Mouse (Mus musculus) adrenal gland, adult 2 months (tissue): ENCODE data around the gene Casz1. TPM values are rescaled to one million over a fixed set of nuclear protein-coding genes. Genes with fewer than 3 reads are reported as not detected.

ENCODE experiments used
- DNase-seq: peaks from one replicate; pipeline ENCODE4 v3.0.0; 2021
- polyA plus RNA-seq: library from polyadenylated mRNA; depleted of rRNA; stranded (reverse); fragments of >200 nt; gene quantifications from 2 replicates; pipeline ENCODE4 v1.2.3, GENCODE M21; 2012
- total RNA-seq, 2 experiments: library from RNA; stranded (reverse); gene quantifications; 2 replicates each; pipeline ENCODE4 v1.2.3; 2021

Casz1 gene
- total and polyA plus RNA-seq, 3 experiments, result 4.3 to 7.4 (median 5.5) TPM

DNA sequence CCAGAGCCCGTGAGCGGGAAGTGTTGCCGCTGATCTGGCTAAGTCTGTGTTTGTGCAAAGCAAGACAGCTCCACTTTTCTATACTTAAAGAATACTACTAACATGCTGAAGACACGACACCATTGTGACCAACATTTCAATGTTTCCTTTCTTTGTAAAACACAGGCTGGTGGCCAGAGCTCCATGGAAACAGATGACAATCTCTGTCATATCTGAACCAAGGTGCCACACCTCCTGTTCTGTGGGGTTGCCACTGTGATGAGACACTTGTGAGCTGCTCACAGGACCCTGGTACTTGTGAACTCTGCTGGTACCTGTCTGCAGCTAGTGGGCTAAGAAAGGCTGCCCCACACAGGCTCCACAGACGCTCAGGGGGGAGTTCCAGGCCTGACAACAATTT, 164.6 kb downstream of the Casz1 start:
- DNase-seq, result no peak

GRCm38 (mm10) chr4:148969610-148970009, 165.4 kb downstream of the Casz1 start:
- peak; percentile 67 for DNase-seq

- no peak for DNase-seq
Measured at GRCm38 (mm10) chr4:148970742-148971141, 166.5 kb downstream of the Casz1 start.

DNA sequence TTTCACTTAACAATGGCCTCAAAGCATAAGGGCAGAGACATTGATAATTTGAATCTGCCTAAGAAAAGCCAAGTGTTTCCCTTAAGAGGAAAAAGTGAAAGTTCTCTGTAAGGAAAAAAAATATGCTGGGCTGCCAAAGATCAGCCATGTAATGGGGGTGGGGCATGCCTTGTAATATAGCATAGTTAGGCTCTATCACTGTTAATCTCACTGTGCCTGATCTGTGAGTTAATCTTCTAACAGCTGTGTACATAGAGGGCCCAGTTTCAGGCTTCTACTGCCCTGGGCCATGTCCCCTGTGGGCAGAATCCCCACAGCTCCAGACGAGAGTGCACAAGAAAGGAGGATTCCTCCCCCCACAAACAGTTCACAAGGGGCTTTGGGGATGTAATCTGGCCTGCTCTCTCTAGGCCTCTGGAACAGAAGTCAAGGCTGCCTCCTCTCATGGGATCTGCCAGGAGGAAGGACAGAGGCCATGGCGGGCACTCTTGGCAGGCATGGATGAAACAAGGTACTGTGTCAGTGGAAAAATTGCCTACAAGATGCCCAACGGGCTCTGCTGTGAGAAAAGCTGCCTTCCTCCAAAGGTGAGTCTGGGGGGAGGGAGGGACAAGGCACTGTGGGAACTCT, 167.5 kb downstream of the Casz1 start:
- no peak for DNase-seq

DNA sequence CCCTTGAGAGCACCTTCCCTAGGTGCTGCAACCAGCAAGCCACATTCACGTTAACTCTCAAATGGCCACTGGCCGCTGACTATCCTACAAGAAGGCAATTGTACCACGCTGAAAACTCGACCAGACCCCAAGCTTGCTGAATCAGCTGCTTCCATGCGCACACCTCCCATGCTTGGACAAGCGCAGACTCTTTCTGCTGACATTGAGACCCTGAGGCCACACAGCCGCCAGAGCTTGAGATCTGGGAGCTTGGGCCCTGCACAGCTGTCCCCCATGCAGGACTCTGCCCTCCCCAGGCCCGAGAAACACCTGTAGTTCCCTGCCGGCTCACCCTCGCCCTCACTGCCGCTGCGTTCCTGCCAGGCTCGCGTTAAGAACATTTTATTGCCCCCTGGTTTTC, 168.5 kb downstream of the Casz1 start:
- no peak for DNase-seq

- DNase-seq, result no peak
Measured at GRCm38 (mm10) chr4:148973387-148973786, 169.2 kb downstream of the Casz1 start.

DNA sequence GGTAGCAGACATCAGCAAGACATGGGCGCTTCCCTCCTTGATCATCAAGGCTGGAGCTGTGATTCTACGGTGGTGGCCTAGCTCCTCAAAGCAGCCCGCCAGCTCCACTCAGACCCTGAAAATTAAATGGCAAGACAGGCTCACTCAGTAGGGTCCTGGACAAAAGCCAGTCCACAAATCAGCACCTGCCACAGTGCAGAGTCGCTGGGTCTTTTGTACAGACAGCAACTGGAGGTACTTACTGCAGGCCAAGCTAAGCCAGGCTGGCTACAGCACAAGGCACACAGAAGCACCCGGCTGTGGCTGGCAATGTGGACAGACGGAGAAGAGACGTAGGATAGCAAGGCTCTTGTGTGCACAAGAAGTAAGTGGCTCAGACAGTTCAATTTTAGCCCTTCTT, 170.6 kb downstream of the Casz1 start:
- peak; percentile 49 for DNase-seq

GRCm38 (mm10) chr4:148978221-148978855, 174.1 kb downstream of the Casz1 start:
- DNase-seq, result no peak

DNA sequence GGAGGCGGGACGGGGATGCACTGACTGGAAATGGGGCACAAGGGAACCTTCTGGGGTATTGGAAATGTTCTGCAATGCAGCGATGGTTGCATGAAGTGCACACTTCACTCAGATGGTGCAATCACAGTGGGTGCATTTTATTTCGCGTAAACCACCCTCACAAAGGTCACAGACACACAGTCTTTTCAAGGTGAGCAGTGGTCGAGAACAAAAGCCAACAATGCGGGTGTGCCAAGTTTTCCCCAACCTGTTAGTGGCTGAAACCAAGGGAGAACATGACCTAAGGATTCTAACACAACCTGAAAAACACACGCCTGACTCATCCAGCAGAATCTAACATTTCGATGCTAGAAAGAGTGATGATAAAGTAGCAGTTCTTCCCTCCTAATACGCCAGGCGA, 174.7 kb downstream of the Casz1 start:
- no peak for DNase-seq

DNA sequence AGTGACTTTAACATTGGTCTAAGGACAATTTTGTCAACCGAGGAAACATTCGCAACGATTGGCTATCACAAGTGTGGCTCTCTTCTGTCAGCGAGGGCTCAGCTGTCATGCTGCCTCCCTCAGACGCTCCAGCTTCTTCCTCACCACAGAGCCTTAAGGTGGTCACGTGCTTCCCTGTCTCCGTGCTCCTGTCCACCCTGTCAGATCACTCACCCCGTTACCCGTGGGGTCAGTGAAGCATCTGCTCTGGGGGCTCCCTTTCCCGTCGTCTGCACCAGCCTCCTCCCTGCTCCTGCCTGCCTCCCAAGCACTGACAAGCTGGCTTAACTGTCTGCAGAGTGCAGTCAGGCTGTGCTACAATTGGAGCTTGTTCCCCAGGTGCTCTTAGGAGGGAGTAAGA, 175.6 kb downstream of the Casz1 start:
- DNase-seq, result no peak

GRCm38 (mm10) chr4:148982274-148982673, 178.0 kb downstream of the Casz1 start:
- DNase-seq, result no peak

- no peak for DNase-seq
Measured at GRCm38 (mm10) chr4:148984701-148985540, 180.7 kb downstream of the Casz1 start.

DNA sequence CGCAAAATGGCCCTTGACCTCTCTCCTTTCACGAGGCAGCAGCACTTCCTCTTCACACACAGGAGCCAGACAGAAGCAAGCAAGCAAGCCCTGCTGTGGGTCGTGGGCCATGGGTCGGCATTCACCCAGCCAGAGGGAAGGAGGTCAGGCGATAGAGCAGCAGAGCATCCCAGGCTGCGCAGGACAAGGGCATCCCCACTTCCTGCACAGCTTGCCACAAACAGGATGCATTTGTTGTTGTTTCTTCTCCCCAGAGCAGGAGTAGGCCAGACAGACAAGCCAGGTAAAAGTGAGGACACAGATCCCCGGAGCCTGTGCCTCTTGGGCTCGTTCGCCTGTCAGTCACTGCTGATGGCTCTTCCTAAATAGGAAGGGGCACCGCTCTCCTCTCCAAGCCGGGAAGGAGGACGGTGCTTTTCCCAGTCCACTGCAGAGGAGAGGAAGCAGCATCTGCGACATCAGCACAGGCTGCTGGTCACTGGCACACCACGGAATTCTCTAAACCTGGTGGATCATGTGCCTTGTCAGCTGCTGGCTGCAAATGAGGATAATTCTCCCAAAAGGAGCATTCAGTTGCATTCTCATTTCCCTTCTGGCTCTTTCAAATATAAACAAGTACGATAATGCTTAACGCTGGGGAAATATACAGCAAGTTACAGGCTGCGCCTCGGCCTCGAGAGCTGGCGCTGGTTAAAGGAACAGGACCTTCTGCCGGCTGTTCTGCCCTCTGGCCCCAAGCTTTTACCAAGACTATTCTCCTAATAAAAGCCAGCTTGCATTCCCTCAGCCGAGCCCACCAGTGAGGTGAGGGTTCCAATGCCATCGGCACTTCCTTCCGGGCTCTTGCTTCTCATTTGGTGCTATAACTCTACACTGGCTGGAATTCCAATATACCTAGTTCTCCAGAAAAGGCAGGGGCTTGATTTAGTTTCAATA, 181.6 kb downstream of the Casz1 start:
- DNase-seq, result no peak

DNA sequence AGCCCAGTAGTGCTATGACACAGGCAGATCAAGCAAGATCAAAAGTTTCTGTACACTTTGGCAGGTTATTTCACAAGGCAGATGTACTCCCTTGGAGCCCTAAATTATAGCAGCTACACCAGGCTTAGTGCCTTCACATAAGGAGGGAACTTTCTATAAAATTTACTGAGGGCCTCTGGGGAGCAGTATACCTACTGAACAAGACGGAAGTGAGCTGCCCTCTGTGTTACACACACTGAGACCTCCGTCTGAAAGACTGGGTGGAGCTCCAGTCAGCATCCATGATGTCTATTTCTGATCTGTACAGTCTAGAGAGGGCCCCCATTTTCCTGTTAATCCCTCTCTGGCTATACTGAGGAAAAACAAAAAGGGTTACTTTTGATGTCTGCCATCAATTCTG, 185.8 kb downstream of the Casz1 start:
- no peak for DNase-seq

DNA sequence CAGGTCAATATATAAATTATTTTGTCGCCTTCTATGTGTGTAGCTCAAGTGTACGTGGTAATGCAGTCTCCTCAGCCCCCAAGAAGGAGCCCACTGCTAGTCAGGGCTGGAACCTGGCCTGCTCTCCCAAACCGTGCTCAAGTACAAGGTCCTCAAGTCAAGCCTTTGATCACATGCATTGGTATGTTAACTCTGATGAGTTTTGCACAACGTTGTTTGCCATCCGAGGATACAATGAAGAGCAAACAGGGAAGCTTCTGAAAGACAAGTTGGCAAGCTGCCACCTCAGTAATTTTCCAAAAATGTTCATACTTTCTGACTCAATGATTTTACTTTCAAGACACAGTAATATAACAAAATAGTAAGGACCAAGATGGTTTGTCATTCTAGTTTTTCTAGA, 189.7 kb downstream of the Casz1 start:
- DNase-seq, result no peak

DNA sequence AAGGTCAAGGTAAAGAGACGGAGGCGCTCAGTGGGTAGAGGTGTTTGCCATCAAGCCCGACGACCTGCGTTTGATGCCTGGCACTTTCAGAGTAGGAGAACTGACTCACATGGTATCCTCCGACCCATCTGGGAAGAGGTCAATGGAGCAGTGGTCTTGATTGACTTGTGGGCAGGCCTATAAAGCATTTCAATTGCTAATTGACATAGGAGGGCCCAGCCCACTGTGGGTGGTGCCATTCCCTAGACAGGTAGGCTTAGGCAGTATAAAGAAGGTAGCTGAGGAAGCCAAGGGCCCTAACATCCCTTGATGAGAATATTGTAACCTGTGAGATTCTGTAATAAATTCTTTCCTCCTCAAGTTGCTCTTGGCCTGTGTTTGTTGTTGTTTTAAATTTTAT, 196.5 kb downstream of the Casz1 start:
- DNase-seq, result no peak

GRCm38 (mm10) chr4:149001515-149001914, 197.3 kb downstream of the Casz1 start:
- no peak for DNase-seq

GRCm38 (mm10) chr4:149002441-149003093, 198.3 kb downstream of the Casz1 start:
- DNase-seq, result no peak
